Mouse (Mus musculus) limb, embryonic 10.5 days (tissue): ENCODE measurements around the gene Myg1. TPM values are rescaled to one million over a fixed set of nuclear protein-coding genes. Genes with fewer than 3 reads are reported as not detected.
A peak's percentile ranks its signal among the peaks of the same experiment; 100 is the strongest.
"Not testable (repeated sequence)": the region's sequence is repeated elsewhere in the genome, so short reads cannot be mapped to it uniquely, and the experiment has no call there.

Source experiments
- DNase-seq: peaks from one replicate; pipeline ENCODE4 v3.0.0-alpha.2; 2017; ENCODE audit warnings: low spot score
- H3K27ac ChIP-seq: fragments of 300-500 bp; sonication (generic); 2 replicates; pipeline ENCODE4 v1.5.1; 2016; ENCODE audit warnings: mild to moderate bottlenecking
- H3K27me3 ChIP-seq: fragments of 300-500 bp; sonication (generic); 2 replicates; pipeline ENCODE4 v1.6.1; 2016; ENCODE audit warnings: low read depth, mild to moderate bottlenecking; ENCODE audit not compliant: poor library complexity, severe bottlenecking
- H3K36me3 ChIP-seq: fragments of 300-500 bp; sonication (generic); 2 replicates; pipeline ENCODE4 v1.6.1; 2016; ENCODE audit warnings: mild to moderate bottlenecking, moderate library complexity
- H3K4me1 ChIP-seq: fragments of 300-500 bp; sonication (generic); 2 replicates; pipeline ENCODE4 v1.6.1; 2016
- H3K4me3 ChIP-seq: fragments of 300-500 bp; sonication (generic); 2 replicates; pipeline ENCODE4 v1.5.1; 2016; ENCODE audit warnings: mild to moderate bottlenecking, moderate library complexity
- H3K9me3 ChIP-seq: fragments of 300-500 bp; sonication (generic); replicated peaks from 2 replicates; pipeline ENCODE4 v1.6.1; 2016; ENCODE audit warnings: mild to moderate bottlenecking
- WGBS: fragments of 180-500 bp; shearing (Covaris S2); methylation state at CpG from one replicate; pipeline ENCODE4 v1.1.7; 2016; 5-methylcytosine and 5-hydroxymethylcytosine counted together
- polyA plus RNA-seq: library from polyadenylated mRNA; unstranded; fragments of >200 nt; fragmentation: Nextera tagmentation; extraction: Ambion mirVana; gene quantifications from 2 replicates; pipeline ENCODE4 v1.2.1, GENCODE M21; 2016

The Myg1 gene
- polyA plus RNA-seq, 1 experiment from 2014 or later, result 135 TPM

- H3K9me3 ChIP-seq, result no peaks in the 10 kb centered on the region
- H3K4me3 ChIP-seq, result peak overlapping the region; percentile 20
- no peak overlapping the region for H3K27ac ChIP-seq
- H3K27me3 ChIP-seq, result no peaks in the 10 kb centered on the region
- DNase-seq, result no peak
- H3K4me1 ChIP-seq, result peaks cover 12% of the 10 kb centered on the region
- peaks cover 72% of the 10 kb centered on the region for H3K36me3 ChIP-seq
- WGBS, result 81% methylated on average over 12 of the region's 12 CpGs
Measured at GRCm38 (mm10) chr15:102324654-102325473, 6.6 kb upstream of the Myg1 start.

DNA sequence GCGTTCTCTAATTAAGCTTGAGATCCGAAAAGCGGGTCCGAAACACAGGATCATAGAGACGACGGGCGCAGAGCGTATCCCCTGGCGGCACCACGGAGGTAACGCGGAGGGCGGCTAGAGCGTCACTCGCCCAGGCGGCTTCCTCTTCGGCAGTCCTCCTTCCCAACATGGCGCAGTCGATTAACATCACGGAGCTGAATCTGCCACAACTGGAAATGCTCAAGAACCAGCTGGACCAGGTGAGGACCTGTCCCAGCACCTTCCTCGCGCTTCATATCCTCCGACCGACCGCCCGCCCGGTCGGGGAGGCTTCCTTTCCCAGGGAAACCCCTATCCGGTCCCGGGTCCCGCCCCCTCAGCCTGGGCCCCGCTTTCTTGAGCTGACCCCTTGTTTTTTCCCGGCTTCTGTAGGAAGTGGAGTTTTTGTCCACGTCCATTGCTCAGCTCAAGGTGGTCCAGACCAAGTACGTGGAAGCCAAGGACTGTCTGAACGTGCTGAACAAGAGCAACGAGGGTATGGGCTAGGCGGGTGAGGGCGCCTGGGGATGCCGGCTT, 5.4 kb upstream of the Myg1 start, which contains the start of gene Pfdn5:
Gene Pfdn5, plus strand, starts transcription at position 95 of the 555 bp plus-strand sequence.
- DNase-seq, result peak; percentile 86
- H3K27me3 ChIP-seq, result no peaks in the 10 kb centered on the region
- peaks cover 72% of the 10 kb centered on the region for H3K36me3 ChIP-seq
- WGBS, result under 1% methylated on average over 40 of the region's 40 CpGs
- H3K9me3 ChIP-seq, result no peaks in the 10 kb centered on the region
- H3K4me3 ChIP-seq, result peak within 1 kb of the TSS; percentile 70
- peak within 1 kb of the TSS; percentile 87 for H3K27ac ChIP-seq
- H3K4me1 ChIP-seq, result peaks cover 13% of the 10 kb centered on the region

DNA sequence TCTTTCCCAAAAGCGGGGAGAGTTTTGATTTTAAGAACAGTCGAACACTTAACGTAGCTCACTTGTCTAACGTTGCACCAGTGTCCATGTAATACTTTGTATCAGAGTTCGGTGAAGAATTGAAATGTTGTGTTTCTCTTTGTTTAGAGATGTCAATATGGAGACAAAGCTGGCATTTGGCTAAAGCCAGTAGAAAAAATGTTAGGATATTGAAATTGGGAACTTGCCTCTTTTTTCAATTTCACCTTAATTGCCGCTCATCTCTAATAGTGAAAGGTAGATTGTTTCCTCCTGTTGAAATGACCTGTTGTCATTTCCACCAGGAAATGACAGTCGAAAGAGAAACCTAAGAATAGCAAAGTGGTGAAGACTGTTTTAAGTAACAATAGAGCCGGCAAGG, 4.6 kb upstream of the Myg1 start:
- H3K4me3 ChIP-seq, result peak overlapping the region; percentile 70
- H3K9me3 ChIP-seq, result no peaks in the 10 kb centered on the region
- 69% methylated on average over 8 of the region's 8 CpGs for WGBS
- no peak for DNase-seq
- peaks cover 68% of the 10 kb centered on the region for H3K36me3 ChIP-seq
- H3K27me3 ChIP-seq, result no peaks in the 10 kb centered on the region
- H3K4me1 ChIP-seq, result peaks cover 18% of the 10 kb centered on the region
- H3K27ac ChIP-seq, result peak overlapping the region; percentile 87

GRCm38 (mm10) chr15:102335254-102335653, 3.7 kb downstream of the Myg1 start:
- no peak for DNase-seq

GRCm38 (mm10) chr15:102335925-102336324, 4.4 kb downstream of the Myg1 start:
- not testable (repeated sequence) for H3K9me3 ChIP-seq, DNase-seq, H3K27me3 ChIP-seq, H3K4me3 ChIP-seq, H3K27ac ChIP-seq
- H3K36me3 ChIP-seq, result peaks cover 89% of the 10 kb centered on the region
- peaks cover 19% of the 10 kb centered on the region for H3K4me1 ChIP-seq
- 89% methylated on average over 5 of the region's 5 CpGs for WGBS

More at GRCm38 (mm10) chr15:102335254-102335653, 3.7 kb downstream of the Myg1 start:
- Histone ChIP-seq H3K36me3 (peaks cover 92% of the 10 kb centered on the region), H3K4me1 (peaks cover 19% of the 10 kb centered on the region), H3K9me3 (no peaks in the 10 kb centered on the region), H3K4me3 (no peak overlapping the region), H3K27me3 (no peaks in the 10 kb centered on the region), H3K27ac (no peak overlapping the region)
- WGBS, result 86% methylated on average over 8 of the region's 8 CpGs

DNA sequence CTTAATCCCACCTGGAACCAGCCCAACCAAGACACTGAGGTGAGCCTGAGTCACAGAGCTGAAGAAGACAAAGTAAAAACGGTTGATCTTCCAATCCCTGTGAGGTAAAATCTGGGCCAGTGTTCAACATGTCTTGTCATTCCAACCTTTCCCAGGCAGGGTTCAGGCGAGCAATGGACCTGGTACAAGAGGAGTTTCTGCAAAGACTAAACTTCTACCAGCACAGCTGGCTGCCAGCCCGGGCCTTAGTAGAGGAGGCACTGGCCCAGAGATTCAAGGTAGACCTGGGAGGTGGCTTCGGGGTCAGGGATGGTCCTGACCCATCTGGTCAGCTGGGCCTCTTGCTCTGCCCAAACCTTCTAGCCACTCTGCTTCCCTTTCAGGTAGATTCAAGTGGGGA, 5.4 kb downstream of the Myg1 start:
- WGBS, result 95% methylated on average over 4 of the region's 4 CpGs
- Histone ChIP-seq H3K9me3 (no peaks in the 10 kb centered on the region), H3K36me3 (peaks cover 90% of the 10 kb centered on the region), H3K4me1 (peaks cover 13% of the 10 kb centered on the region), H3K4me3 (no peak overlapping the region), H3K27me3 (no peaks in the 10 kb centered on the region), H3K27ac (no peak overlapping the region)
- DNase-seq, result no peak

DNA sequence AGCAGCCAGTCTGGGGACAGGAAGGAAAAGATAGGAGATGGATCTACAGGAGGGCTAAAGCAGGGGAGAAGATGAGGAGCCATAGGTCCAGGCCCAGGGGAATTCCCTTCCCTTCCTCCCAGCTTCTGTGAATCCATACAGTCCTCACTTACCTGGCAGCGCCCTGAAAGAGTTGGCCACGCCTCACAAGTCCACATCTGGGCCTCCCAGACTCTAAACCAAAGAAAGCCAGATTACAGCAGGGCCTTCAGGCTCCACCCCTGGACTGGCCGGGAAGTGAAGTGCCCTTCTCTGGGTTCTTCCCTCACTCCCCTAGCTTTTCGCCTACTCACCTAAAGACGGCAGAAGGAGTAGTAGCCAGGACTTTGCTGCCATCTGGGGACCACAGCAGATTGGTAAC, 8.1 kb downstream of the Myg1 start:
- Histone ChIP-seq H3K9me3 (no peaks in the 10 kb centered on the region), H3K4me3 (no peak overlapping the region), H3K36me3 (peaks cover 91% of the 10 kb centered on the region), H3K4me1 (no peaks in the 10 kb centered on the region), H3K27ac (no peak overlapping the region), H3K27me3 (no peaks in the 10 kb centered on the region)
- WGBS, result 72% methylated on average over 5 of the region's 5 CpGs
- DNase-seq, result no peak

DNA sequence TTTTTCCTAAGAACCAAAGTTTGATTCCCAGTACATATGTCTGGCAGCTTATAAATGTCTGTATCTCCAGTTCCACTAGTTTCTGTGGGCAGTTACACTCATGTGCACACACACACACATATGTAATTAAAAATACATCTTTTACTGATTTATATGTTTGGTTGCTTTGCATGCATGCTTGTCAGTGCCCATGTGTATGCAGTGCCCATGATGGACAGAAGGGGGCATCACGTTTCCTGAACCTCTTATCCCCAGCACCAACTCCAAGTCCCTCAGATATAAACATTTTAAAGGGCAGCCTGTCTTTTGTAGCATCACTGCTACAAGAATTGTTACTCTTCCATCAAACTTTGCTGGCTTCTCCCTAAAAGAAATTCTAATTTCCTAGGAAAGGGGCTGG, 10.1 kb downstream of the Myg1 start:
- Histone ChIP-seq H3K9me3 (no peaks in the 10 kb centered on the region), H3K27me3 (no peaks in the 10 kb centered on the region), H3K4me1 (no peaks in the 10 kb centered on the region), H3K27ac (no peak overlapping the region), H3K36me3 (peaks cover 91% of the 10 kb centered on the region), H3K4me3 (no peak overlapping the region)
- WGBS, result 15% methylated on average over 1 of the region's 1 CpGs
- DNase-seq, result peak; percentile 50

DNA sequence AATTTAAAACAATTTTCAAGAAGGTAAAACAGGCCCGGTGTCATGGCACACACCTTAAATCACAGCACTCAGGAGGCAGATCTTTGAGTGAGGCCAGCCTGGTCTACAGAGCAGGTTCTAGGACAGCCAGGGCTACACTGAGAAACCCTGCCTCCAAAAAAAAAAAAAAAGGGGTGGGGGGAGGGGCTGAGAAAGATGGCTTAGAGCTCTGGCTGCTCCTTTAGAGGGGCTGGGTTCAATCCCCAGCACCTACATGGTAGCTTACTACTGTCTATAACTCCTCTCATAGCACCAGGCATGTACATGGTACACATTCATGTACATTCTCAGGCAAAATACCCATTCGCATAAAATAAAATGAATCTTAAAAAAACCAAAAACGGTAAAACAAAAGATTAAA, 13.0 kb downstream of the Myg1 start:
- 98% methylated on average over 3 of the region's 3 CpGs for WGBS
- Histone ChIP-seq H3K4me1 (peaks cover under 1% of the 10 kb centered on the region), H3K27me3 (no peaks in the 10 kb centered on the region), H3K4me3 (no peak overlapping the region), H3K9me3 (no peaks in the 10 kb centered on the region), H3K27ac (no peak overlapping the region), H3K36me3 (peaks cover 82% of the 10 kb centered on the region)
- no peak for DNase-seq

DNA sequence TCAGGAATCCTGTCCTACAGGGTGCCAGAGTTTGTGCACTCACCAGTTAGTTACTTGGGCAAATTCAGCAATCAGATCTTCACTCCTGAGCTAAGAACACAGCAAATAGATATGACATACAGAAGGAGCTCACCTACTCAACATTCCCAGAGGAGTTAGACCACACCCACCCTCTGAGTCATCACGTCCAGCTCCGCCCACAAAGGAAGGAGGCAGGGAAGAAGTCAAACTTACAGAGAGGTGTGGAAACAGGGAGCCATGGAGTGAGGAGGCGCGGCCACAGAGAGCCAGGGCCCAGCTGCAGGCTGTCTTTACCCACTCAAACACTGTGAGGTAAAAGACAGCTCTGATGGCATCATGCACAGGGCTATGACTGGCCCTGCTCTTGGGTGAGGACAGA, 14.9 kb downstream of the Myg1 start:
- Histone ChIP-seq H3K9me3 (no peaks in the 10 kb centered on the region), H3K36me3 (peaks cover 69% of the 10 kb centered on the region)
- WGBS, result 71% methylated on average over 4 of the region's 4 CpGs

DNA sequence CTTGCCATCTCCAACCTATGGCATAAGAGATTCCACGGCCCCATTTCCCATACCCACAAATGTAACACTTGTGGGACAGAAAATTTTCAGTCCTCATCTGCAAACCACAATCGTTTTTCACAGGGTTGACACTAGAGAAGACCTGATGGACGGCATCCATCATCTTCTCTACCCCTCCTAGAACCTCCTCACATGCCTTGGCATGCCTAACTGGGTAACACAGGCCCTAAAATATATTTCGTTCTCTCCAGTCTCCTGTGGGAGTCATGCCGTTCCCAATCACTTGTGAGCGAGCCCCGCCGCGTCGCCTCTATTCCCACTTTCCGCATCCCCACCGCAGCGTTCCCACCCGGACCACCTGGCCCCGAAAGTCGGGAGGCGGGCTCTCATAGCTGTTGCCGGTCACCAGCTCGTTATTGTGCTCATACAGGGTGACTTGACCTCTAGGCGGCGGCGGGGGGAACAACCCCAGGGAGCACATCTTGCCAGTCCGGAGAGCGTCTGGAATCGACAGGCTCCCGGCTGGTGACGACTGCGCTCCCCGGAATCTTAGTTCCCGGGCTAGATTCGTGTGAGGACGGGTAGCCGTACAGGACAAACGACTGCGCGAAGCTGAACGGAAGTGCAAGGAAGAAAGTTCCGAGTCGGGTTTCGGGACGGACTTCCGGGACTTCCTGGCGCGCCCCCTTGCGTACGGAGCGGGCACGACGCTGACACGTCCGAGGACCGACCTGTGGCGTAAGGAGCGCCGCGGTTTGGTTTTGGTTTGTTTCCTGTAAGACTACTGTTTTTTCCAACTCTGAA, 18.8 kb downstream of the Myg1 start, which contains the start of gene Aaas:
Gene Aaas, minus strand, starts transcription at position 634 of the 804 bp plus-strand sequence.
- H3K4me1 ChIP-seq, result peaks cover 19% of the 10 kb centered on the region
- peak within 1 kb of the TSS; percentile 89 for H3K27ac ChIP-seq
- peak within 1 kb of the TSS; percentile 72 for H3K4me3 ChIP-seq
- DNase-seq, result peak; percentile 99
- H3K27me3 ChIP-seq, result no peaks in the 10 kb centered on the region
- WGBS, result under 1% methylated on average over 56 of the region's 56 CpGs
- no peaks in the 10 kb centered on the region for H3K9me3 ChIP-seq
- H3K36me3 ChIP-seq, result peaks cover 32% of the 10 kb centered on the region

More for the DNA sequence above, 14.9 kb downstream of the Myg1 start:
- no peak for DNase-seq
- Histone ChIP-seq H3K27ac (no peak overlapping the region), H3K27me3 (no peaks in the 10 kb centered on the region), H3K4me1 (peaks cover 10% of the 10 kb centered on the region), H3K4me3 (no peak overlapping the region)

DNA sequence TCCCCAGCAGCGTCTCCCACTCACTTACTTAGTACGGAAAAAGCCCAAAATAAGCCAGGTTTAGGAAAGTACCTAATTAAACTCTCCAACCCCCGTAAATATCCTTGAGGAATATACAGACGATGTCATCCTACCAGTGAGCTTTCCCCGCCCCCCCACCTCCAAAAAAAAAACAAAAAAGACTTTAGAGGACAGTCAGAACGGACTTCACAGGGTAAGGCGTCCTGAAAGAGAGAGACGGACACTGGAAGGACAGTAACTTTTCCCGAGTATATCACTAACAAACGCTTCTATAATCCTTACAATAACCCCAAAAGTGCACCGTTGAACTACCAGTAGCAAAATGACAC, 19.4 kb downstream of the Myg1 start:
- Histone ChIP-seq H3K4me1 (peaks cover 25% of the 10 kb centered on the region), H3K27me3 (no peaks in the 10 kb centered on the region), H3K27ac (peak overlapping the region; percentile 89), H3K9me3 (no peaks in the 10 kb centered on the region), H3K36me3 (peaks cover 26% of the 10 kb centered on the region), H3K4me3 (peak overlapping the region; percentile 72)
- 9% methylated on average over 11 of the region's 11 CpGs for WGBS
- no peak for DNase-seq

DNA sequence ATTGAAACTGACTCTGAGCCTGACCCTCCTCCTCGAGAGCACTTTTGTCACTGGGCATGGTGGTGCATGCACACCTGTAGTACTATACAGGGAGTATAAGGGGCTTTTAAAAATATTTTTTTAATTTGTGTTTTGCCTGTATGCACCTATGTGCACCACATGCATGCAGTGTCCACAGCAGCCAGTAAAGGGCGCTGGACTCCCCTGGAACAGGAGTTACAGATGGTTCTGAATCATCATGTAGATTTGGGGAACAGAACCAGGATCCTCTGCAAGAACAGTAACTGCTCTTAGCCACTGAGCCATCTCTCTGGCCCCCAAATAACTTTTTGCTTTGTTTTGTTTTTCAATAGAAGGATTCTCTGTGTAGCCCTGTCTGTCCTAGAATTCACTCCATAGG, 20.7 kb downstream of the Myg1 start:
- H3K4me1 ChIP-seq, result peaks cover 38% of the 10 kb centered on the region
- WGBS, result 68% methylated on average over 2 of the region's 2 CpGs
- no peak overlapping the region for H3K27ac ChIP-seq

More for the DNA sequence above, 20.7 kb downstream of the Myg1 start:
- H3K36me3 ChIP-seq, result peaks cover 14% of the 10 kb centered on the region
- DNase-seq, result no peak
- H3K27me3 ChIP-seq, result peaks cover 5% of the 10 kb centered on the region
- no peak overlapping the region for H3K4me3 ChIP-seq
- no peaks in the 10 kb centered on the region for H3K9me3 ChIP-seq
